Mouse (Mus musculus): ENCODE measurements at regions not wholly inside any gene's neighbourhood (a gene's known extent, or its start where the extent isn't known, plus 50 kb on each side); places are given as distances from the start of the nearest gene placed in this dataset.
A peak's percentile ranks its signal among the peaks of the same experiment; 100 is the strongest.

- TF ChIP-seq POLR2A (IDR thresholded peaks at IDR 0.05; ENCODE audit: borderline replicate concordance, extremely low read depth, insufficient read depth, insufficient read length, poor library complexity, severe bottlenecking) (no peak), CTCF (IDR thresholded peaks at IDR 0.05; ENCODE audit: borderline replicate concordance, extremely low read depth, insufficient read depth, insufficient read length) (peak; percentile 34; the same call in 1 of the 2 replicates)
These were observed 184.6 kb upstream of the Agtr1b start for GRCm38 (mm10) chr3:20551563-20551962.

All from brain, embryonic 14.5 days (tissue).